In the genomic region with DNA sequence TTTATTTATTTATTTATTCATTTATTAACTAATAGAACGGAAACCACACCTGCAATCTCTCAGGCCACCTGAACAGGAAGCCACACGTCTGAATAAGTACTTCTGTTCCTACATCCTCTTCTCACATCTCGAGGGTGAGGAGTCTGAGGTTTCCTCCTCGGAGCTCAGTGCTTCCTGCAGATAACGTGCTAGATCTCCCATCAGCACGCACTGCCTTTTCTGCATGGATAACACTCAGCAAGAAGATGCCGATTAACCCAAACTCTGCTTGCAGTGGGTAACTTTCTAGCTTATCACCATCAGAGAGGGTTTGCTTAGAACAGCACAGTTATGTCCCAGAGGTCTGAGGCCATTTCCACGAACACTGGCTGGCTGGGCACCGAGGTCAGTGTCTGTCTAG, we compare ENCODE assay signal across 10 mouse cellular contexts. TPM values are rescaled to one million over a fixed set of nuclear protein-coding genes. Genes with fewer than 3 reads are reported as not detected.
A peak's percentile ranks its signal among the peaks of the same experiment; 100 is the strongest.
DNase-seq lines count a peak whose midpoint lies in the region; ATAC-seq lines count a peak whose summit lies in the region.
"Had no signal": no experiment of that assay in that cellular context is flagged by ENCODE, and none has a peak within 500 bp of the region (broad histone marks: within the 10 kb centered on the region; RNA-seq: fewer than 3 reads in every experiment).

No protein-coding gene starts in this region.

- 12% methylated on average over 9 of the region's 9 CpGs for WGBS in liver, embryonic 16.5 days (ENCODE audit: insufficient replicate concordance)

- H3K9me3 ChIP-seq in liver, embryonic 16.5 days (replicated peaks; ENCODE audit: control insufficient read depth, low read length) = no peaks in the 10 kb centered on the region
- H3K9me3 ChIP-seq: heart, embryonic 13.5 days had no signal

- DNase-seq in spleen, postnatal 10 days (ENCODE audit: low spot score in 2 of 2) = peak; percentile 23 to 36
- no peak for DNase-seq in spleen, postnatal 4 days (ENCODE audit: low spot score in 2 of 2)
- peak; percentile 76 for DNase-seq in thymus, postnatal 25 days
- no peak for DNase-seq in left cerebral cortex, adult 18-20 months (ENCODE audit: low spot score in 2 of 2)
- no peak for DNase-seq in left cerebral cortex, postnatal 36 days (ENCODE audit: low spot score in 2 of 2)
- no peak for DNase-seq in frontal cortex, postnatal 36 days (ENCODE audit: low spot score in 2 of 2)

- peak; percentile 88 for ATAC-seq in common myeloid progenitor, adult 5-6 weeks (replicated peaks; ENCODE audit: low read depth, poor library complexity, severe bottlenecking)
- peak; percentile 74 for ATAC-seq in liver, embryonic 16.5 days (ENCODE audit: low read depth)

- H3K27me3 ChIP-seq in liver, embryonic 16.5 days (ENCODE audit: control insufficient read depth, insufficient read depth, low read depth, low read length) = no peaks in the 10 kb centered on the region
- H3K27me3 ChIP-seq: heart, embryonic 13.5 days had no signal

- H3K4me1 ChIP-seq in liver, embryonic 16.5 days (ENCODE audit: control insufficient read depth, low read depth, low read length) = peaks cover 7% of the 10 kb centered on the region

- no peak overlapping the region for H3K4me3 ChIP-seq in liver, embryonic 16.5 days (ENCODE audit: low read depth, low read length)
- H3K4me3 ChIP-seq: erythroblast, embryonic 14.5 days; heart, embryonic 13.5 days had no signal

- no peak overlapping the region for H3K9ac ChIP-seq in liver, embryonic 16.5 days (ENCODE audit: low read depth, low read length)
- H3K9ac ChIP-seq: heart, embryonic 13.5 days had no signal

- H3K27ac ChIP-seq in liver, embryonic 16.5 days (ENCODE audit: low read length) = no peak overlapping the region
- H3K27ac ChIP-seq: heart, embryonic 13.5 days had no signal

- no peak overlapping the region for H3K4me2 ChIP-seq in liver, embryonic 16.5 days (ENCODE audit: low read depth, low read length)
- H3K4me2 ChIP-seq: heart, embryonic 13.5 days had no signal

- H3K36me3 ChIP-seq in liver, embryonic 16.5 days (ENCODE audit: control insufficient read depth, insufficient read depth) = no peaks in the 10 kb centered on the region
- H3K36me3 ChIP-seq: heart, embryonic 13.5 days had no signal

- intact Hi-C loops in left cerebral cortex, postnatal 36 days (cut with DNase I) = no loop called here

RNA-seq across cellular contexts. Expression of a gene that starts 0.9 kb away (rescaled TPM):
- total RNA-seq in common myeloid progenitor, adult 5-6 weeks (2017) = 27.5 and 36.2 TPM in 2 replicates
- 19.5 and 21.4 TPM in 2 replicates for polyA plus RNA-seq in liver, embryonic 16.5 days (2015; fragmentation: Nextera tagmentation; extraction: Ambion mirVana)
- total RNA-seq in left cerebral cortex, adult 18-20 months (2021) = 10 to 100 TPM; 20.8 to 22.4 TPM
- 10 to 100 TPM; 18.4 to 22.9 TPM for total RNA-seq in left cerebral cortex, postnatal 36 days (2021)

Comparison
In these comparisons a context has a peak if more than half of its experiments do, and no peak if none do; other contexts are left out.
1. DNase-seq: peak in spleen, postnatal 10 days (2 of 2) and thymus, postnatal 25 days (single experiment); none in spleen, postnatal 4 days (0 of 2), left cerebral cortex, adult 18-20 months (0 of 2), left cerebral cortex, postnatal 36 days (0 of 2) and frontal cortex, postnatal 36 days (0 of 2).